Mouse (Mus musculus) embryonic facial prominence, embryonic 12.5 days (tissue): Measurements from ENCODE around the gene Olfr777. TPM values are rescaled to one million over a fixed set of nuclear protein-coding genes. Genes with fewer than 3 reads are reported as not detected.
"Not testable (repeated sequence)": the region's sequence is repeated elsewhere in the genome, so short reads cannot be mapped to it uniquely, and the experiment has no call there.

Experiments
- ATAC-seq: fragments of 200-750 bp; cut with Nextera tagmentation; 2 replicates; pipeline ENCODE4 v1.8.0; 2017; ENCODE audit not compliant: insufficient number of reproducible peaks, insufficient read depth, low FRiP score, low TSS enrichment
- H3K27ac ChIP-seq: fragments of 300-500 bp; sonication (generic); 2 replicates; pipeline ENCODE4 v1.5.1; 2016; ENCODE audit warnings: mild to moderate bottlenecking
- H3K27me3 ChIP-seq: fragments of 300-500 bp; sonication (generic); 2 replicates; pipeline ENCODE4 v1.6.1; 2016; ENCODE audit warnings: mild to moderate bottlenecking, moderate library complexity
- H3K36me3 ChIP-seq: fragments of 300-500 bp; sonication (generic); 2 replicates; pipeline ENCODE4 v1.6.1; 2016; ENCODE audit warnings: mild to moderate bottlenecking
- H3K4me1 ChIP-seq: fragments of 300-500 bp; sonication (generic); 2 replicates; pipeline ENCODE4 v1.6.1; 2016
- H3K4me2 ChIP-seq: fragments of 300-500 bp; sonication (generic); replicated peaks from 2 replicates; pipeline ENCODE4 v1.6.1; 2016; ENCODE audit warnings: mild to moderate bottlenecking, moderate library complexity
- H3K4me3 ChIP-seq: fragments of 300-500 bp; sonication (generic); 2 replicates; pipeline ENCODE4 v1.5.1; 2016; ENCODE audit warnings: mild to moderate bottlenecking
- H3K9ac ChIP-seq: fragments of 300-500 bp; sonication (generic); 2 replicates; pipeline ENCODE4 v1.6.1; 2016; ENCODE audit warnings: mild to moderate bottlenecking, moderate library complexity
- H3K9me3 ChIP-seq: fragments of 300-500 bp; sonication (generic); 2 replicates; pipeline ENCODE4 v1.6.1; 2016; ENCODE audit warnings: mild to moderate bottlenecking, moderate library complexity
- WGBS: fragments of 180-500 bp; shearing (Covaris S2); methylation state at CpG from one replicate; pipeline ENCODE4 v1.1.7; 2016; 5-methylcytosine and 5-hydroxymethylcytosine counted together
- polyA plus RNA-seq: library from polyadenylated mRNA; unstranded; fragments of >200 nt; fragmentation: Nextera tagmentation; extraction: Ambion mirVana; gene quantifications from 2 replicates; pipeline ENCODE4 v1.2.1, GENCODE M21; 2016

Gene Olfr777
- polyA plus RNA-seq: not detected in 2 replicates

DNA sequence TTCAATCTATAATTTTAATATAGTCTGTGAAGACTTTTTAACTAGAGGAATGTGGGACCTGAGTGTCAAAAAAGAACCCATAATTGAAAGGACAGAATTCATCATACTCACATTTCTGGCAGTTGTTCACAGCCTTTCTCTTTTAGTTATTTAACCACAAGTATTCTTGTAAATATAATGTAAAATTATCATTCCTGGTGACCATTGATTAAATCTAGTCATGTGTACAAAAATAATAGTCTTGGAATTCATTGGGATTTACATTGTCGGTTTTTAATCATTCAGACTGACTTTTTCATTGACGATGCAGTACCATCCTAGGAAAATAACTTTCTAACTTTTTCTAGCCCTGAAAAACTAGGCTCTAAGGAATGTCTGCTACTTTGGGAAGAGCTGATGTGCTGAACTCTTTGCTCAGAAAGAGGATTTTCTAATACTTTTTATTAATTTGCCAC is at the start of gene Olfr777:
Olfr777 (minus strand) TSS at position 405 of the 455 bp plus-strand sequence.
- Histone ChIP-seq H3K27me3 (no peaks in the 10 kb centered on the region), H3K4me2 (no peak within 1 kb of the TSS), H3K4me3 (no peak within 1 kb of the TSS), H3K36me3 (no peaks in the 10 kb centered on the region), H3K9me3 (no peaks in the 10 kb centered on the region), H3K4me1 (no peaks in the 10 kb centered on the region), H3K27ac (no peak within 1 kb of the TSS), H3K9ac (no peak within 1 kb of the TSS)
- 94% methylated on average over 2 of the region's 2 CpGs for WGBS
- ATAC-seq: no peak

DNA sequence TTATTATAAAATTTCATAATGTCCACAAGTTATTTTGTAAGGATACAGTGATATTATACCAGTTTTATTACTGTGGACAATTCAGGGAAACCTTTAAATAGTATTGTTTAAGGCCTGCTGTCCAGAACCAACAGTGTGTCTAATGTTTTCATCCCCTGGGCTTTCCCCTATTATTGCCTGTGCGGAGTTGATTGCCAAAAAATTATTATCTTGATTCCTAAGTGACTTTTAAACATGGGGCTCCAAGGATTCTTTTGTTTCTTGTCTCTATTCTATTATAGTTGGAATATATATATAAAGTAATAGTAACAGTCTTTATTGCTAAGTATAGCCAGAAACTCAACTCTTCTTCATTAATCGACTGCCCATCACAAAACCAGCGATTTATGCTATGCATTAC is 46.5 kb upstream of the Olfr777 start, which contains the start of gene Olfr780:
Olfr780 (plus strand) TSS at position 301 of the 400 bp plus-strand sequence.
- Histone ChIP-seq H3K27ac (no peak within 1 kb of the TSS), H3K27me3 (no peaks in the 10 kb centered on the region), H3K4me1 (no peaks in the 10 kb centered on the region), H3K4me3 (no peak within 1 kb of the TSS), H3K9ac (no peak within 1 kb of the TSS), H3K36me3 (no peaks in the 10 kb centered on the region), H3K4me2 (no peak within 1 kb of the TSS), H3K9me3 (no peaks in the 10 kb centered on the region)
- WGBS: 87% methylated on average over 3 of the region's 3 CpGs
- ATAC-seq: no peak

DNA sequence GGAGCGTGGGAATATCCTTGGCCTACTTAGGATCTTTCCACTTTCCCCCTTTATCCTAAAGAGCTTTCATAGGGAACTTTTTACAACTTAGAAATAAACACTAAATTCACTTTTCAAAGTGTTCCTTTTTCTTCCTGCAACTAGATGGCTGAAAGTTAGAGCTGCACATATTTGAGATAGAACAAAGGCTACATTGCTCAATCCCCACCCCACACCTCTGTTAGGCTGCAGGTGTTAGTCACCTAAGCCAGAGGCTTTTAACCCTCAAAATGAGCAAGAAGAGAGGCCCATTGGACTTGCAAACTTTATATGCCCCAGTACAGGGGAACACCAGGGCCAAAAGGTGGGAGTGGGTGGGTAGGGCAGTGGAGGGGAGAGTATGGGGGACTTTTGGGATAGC is 42.2 kb upstream of the Olfr777 start:
- not testable (repeated sequence) for H3K36me3 ChIP-seq, ATAC-seq, H3K9me3 ChIP-seq, H3K4me1 ChIP-seq, H3K9ac ChIP-seq, H3K27me3 ChIP-seq, H3K27ac ChIP-seq, H3K4me2 ChIP-seq, H3K4me3 ChIP-seq
- WGBS: 83% methylated on average over 1 of the region's 1 CpGs

DNA sequence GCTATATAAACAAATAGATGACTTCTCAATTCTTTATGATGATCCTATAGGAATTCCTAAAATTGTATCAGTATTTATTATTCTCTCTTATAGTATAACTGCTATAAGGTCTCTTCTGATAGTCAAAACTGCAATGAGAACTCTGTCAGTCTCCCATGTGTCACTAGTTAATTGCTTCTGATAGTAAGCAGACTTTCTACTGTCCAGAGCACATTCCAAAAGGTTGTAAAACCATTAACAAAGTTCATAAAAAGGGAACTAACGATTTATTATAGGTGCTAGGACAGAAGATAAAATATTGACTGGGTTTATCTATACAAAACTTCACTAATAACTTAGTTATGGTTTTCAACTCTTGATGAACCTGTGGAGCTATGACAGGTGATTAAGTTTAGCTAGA is 41.7 kb upstream of the Olfr777 start:
- H3K36me3 ChIP-seq, H3K9ac ChIP-seq, H3K27me3 ChIP-seq, H3K4me3 ChIP-seq, ATAC-seq, H3K27ac ChIP-seq, H3K4me2 ChIP-seq, H3K9me3 ChIP-seq, H3K4me1 ChIP-seq: not testable (repeated sequence)
- 56% methylated on average over 1 of the region's 1 CpGs for WGBS

GRCm38 (mm10) chr10:129258827-129259226 is 12.5 kb downstream of the Olfr777 start, which contains the start of gene Olfr776:
Gene Olfr776, plus strand, starts transcription at chr10:129259127.
- Histone ChIP-seq H3K36me3 (no peaks in the 10 kb centered on the region), H3K9ac (no peak within 1 kb of the TSS), H3K4me3 (no peak within 1 kb of the TSS), H3K9me3 (no peaks in the 10 kb centered on the region), H3K27me3 (no peaks in the 10 kb centered on the region), H3K4me2 (no peak within 1 kb of the TSS), H3K27ac (no peak within 1 kb of the TSS), H3K4me1 (no peaks in the 10 kb centered on the region)
- no peak for ATAC-seq

GRCm38 (mm10) chr10:129248112-129248511 is 23.2 kb downstream of the Olfr777 start, which contains the start of gene Olfr775:
Gene Olfr775, plus strand, starts transcription at chr10:129248412.
- 75% methylated on average over 3 of the region's 3 CpGs for WGBS
- H3K27me3 ChIP-seq: no peaks in the 10 kb centered on the region
- H3K9ac ChIP-seq: no peak within 1 kb of the TSS
- H3K27ac ChIP-seq: no peak within 1 kb of the TSS
- H3K4me3 ChIP-seq: no peak within 1 kb of the TSS
- no peaks in the 10 kb centered on the region for H3K4me1 ChIP-seq
- no peaks in the 10 kb centered on the region for H3K36me3 ChIP-seq
- no peaks in the 10 kb centered on the region for H3K9me3 ChIP-seq
- H3K4me2 ChIP-seq: no peak within 1 kb of the TSS
- no peak for ATAC-seq

GRCm38 (mm10) chr10:129235904-129236303 is 35.4 kb downstream of the Olfr777 start, which contains the start of gene Olfr774:
Gene Olfr774, plus strand, starts transcription at chr10:129236204.
- Histone ChIP-seq H3K27ac (no peak within 1 kb of the TSS), H3K36me3 (no peaks in the 10 kb centered on the region), H3K27me3 (no peaks in the 10 kb centered on the region), H3K9ac (no peak within 1 kb of the TSS), H3K4me2 (no peak within 1 kb of the TSS), H3K4me1 (no peaks in the 10 kb centered on the region), H3K4me3 (no peak within 1 kb of the TSS), H3K9me3 (no peaks in the 10 kb centered on the region)
- no peak for ATAC-seq
- WGBS: 60% methylated on average over 2 of the region's 2 CpGs

GRCm38 (mm10) chr10:129230737-129231136 is 40.5 kb downstream of the Olfr777 start:
- 78% methylated on average over 1 of the region's 1 CpGs for WGBS
- no peak overlapping the region for H3K9ac ChIP-seq
- no peak overlapping the region for H3K4me2 ChIP-seq
- H3K4me3 ChIP-seq: no peak overlapping the region
- H3K27me3 ChIP-seq: no peaks in the 10 kb centered on the region
- no peaks in the 10 kb centered on the region for H3K9me3 ChIP-seq
- H3K27ac ChIP-seq: no peak overlapping the region
- H3K4me1 ChIP-seq: no peaks in the 10 kb centered on the region
- no peak for ATAC-seq
- no peaks in the 10 kb centered on the region for H3K36me3 ChIP-seq

Other genes starting within 250 kb of the Olfr777 start
- not detected in 2 replicates for gene Olfr764-ps1, start 231.6 kb downstream of the Olfr777 start, polyA plus RNA-seq
- gene Olfr765, start 221.5 kb downstream of the Olfr777 start, polyA plus RNA-seq: not detected in 2 replicates
- gene Olfr766-ps1, start 202.5 kb downstream of the Olfr777 start, polyA plus RNA-seq: not detected in 2 replicates
- gene Olfr767, start 188.6 kb downstream of the Olfr777 start, polyA plus RNA-seq: not detected in 2 replicates
- gene Olfr768, start 172.1 kb downstream of the Olfr777 start, polyA plus RNA-seq: not detected in 2 replicates
- not detected in 2 replicates for gene Olfr769, start 153.6 kb downstream of the Olfr777 start, polyA plus RNA-seq
- gene Olfr770, start 132.5 kb downstream of the Olfr777 start, polyA plus RNA-seq: not detected in 2 replicates
- gene Olfr771, start 106.7 kb downstream of the Olfr777 start, polyA plus RNA-seq: not detected in 2 replicates
- gene Olfr772, start 93.6 kb downstream of the Olfr777 start, polyA plus RNA-seq: not detected in 2 replicates
- not detected in 2 replicates for gene Olfr773, start 84.1 kb downstream of the Olfr777 start, polyA plus RNA-seq
- not detected in 2 replicates for gene Olfr774, start 35.3 kb downstream of the Olfr777 start, polyA plus RNA-seq
- gene Olfr775, start 23.1 kb downstream of the Olfr777 start, polyA plus RNA-seq: not detected in 2 replicates
- gene Olfr776, start 12.4 kb downstream of the Olfr777 start, polyA plus RNA-seq: not detected in 2 replicates
- gene Olfr780, start 46.6 kb upstream of the Olfr777 start, polyA plus RNA-seq: not detected in 2 replicates
- gene Olfr781, start 57.4 kb upstream of the Olfr777 start, polyA plus RNA-seq: not detected in 2 replicates
- not detected in 2 replicates for gene Olfr782, start 77.4 kb upstream of the Olfr777 start, polyA plus RNA-seq
- gene Olfr784, start 112.6 kb upstream of the Olfr777 start, polyA plus RNA-seq: 0.06 TPM in 1 of 2 replicates, not detected in the other
- gene Olfr785, start 133.9 kb upstream of the Olfr777 start, polyA plus RNA-seq: not detected in 2 replicates
- gene Olfr786, start 155.8 kb upstream of the Olfr777 start, polyA plus RNA-seq: not detected in 2 replicates
- gene Olfr787, start 190.4 kb upstream of the Olfr777 start, polyA plus RNA-seq: not detected in 2 replicates
- gene Olfr788, start 199.5 kb upstream of the Olfr777 start, polyA plus RNA-seq: not detected in 2 replicates
- gene Olfr789, start 213.3 kb upstream of the Olfr777 start, polyA plus RNA-seq: not detected in 2 replicates
- gene Olfr790, start 227.0 kb upstream of the Olfr777 start, polyA plus RNA-seq: not detected in 2 replicates